Mouse (Mus musculus) gastrocnemius, postnatal 14 days (tissue): ENCODE data around the gene 2310057M21Rik. TPM values are rescaled to one million over a fixed set of nuclear protein-coding genes. Genes with fewer than 3 reads are reported as not detected.

Source experiments
- DNase-seq: peaks from one replicate; pipeline ENCODE4 v3.0.0; 2021; ENCODE audit warnings: mixed read lengths
- intact Hi-C: fragments of 180-260 bp; cut with DNase I; formaldehyde crosslinking; loops from one replicate; pipeline ENCODE4 v1.15.1; 2025; ENCODE audit warnings: low total_unique reads
- total RNA-seq, 2 experiments: library from RNA; stranded (reverse); gene quantifications; 2 replicates each; pipeline ENCODE4 v1.2.3; 2021

Gene 2310057M21Rik
- total RNA-seq, 2 experiments from 2014 or later, result 13.2 to 14.0 TPM

- DNase-seq, result no peak
- intact Hi-C loops, result no loop called here
Observed at GRCm38 (mm10) chr7:131329416-131329815, 33.1 kb downstream of the 2310057M21Rik start, which contains the start of gene Fam24b. Gene Fam24b (minus strand): TSS chr7:131329516.

GRCm38 (mm10) chr7:131327054-131327453, 35.5 kb downstream of the 2310057M21Rik start:
- DNase-seq, result no peak
- intact Hi-C loops, result no loop called here

- intact Hi-C loops, result no loop called here
- DNase-seq, result peak; percentile 13
Observed at GRCm38 (mm10) chr7:131322192-131322591, 40.4 kb downstream of the 2310057M21Rik start, which contains the start of gene Cuzd1. Gene Cuzd1 (minus strand): TSS chr7:131322292.

- no peak for DNase-seq
- intact Hi-C loops, result no loop called here
Observed at GRCm38 (mm10) chr7:131318340-131318739, 44.2 kb downstream of the 2310057M21Rik start.

- no peak for DNase-seq
- intact Hi-C loops, result no loop called here
Observed at GRCm38 (mm10) chr7:131317587-131317986, 45.0 kb downstream of the 2310057M21Rik start.

GRCm38 (mm10) chr7:131314493-131314892, 48.1 kb downstream of the 2310057M21Rik start:
- intact Hi-C loops, result no loop called here

GRCm38 (mm10) chr7:131306733-131307132, 55.8 kb downstream of the 2310057M21Rik start:
- intact Hi-C loops, result no loop called here
- no peak for DNase-seq

More at GRCm38 (mm10) chr7:131314493-131314892, 48.1 kb downstream of the 2310057M21Rik start:
- no peak for DNase-seq

- DNase-seq, result no peak
- intact Hi-C loops, result no loop called here
Observed at GRCm38 (mm10) chr7:131303340-131303739, 59.2 kb downstream of the 2310057M21Rik start.

GRCm38 (mm10) chr7:131297151-131297550, 65.4 kb downstream of the 2310057M21Rik start:
- DNase-seq, result no peak
- intact Hi-C loops, result no loop called here

Other genes starting within 250 kb of the 2310057M21Rik start
- not detected for gene 4933402N03Rik, start 216.4 kb downstream of the 2310057M21Rik start, total RNA-seq
- gene 5430419D17Rik, start 188.4 kb downstream of the 2310057M21Rik start, total RNA-seq, result not detected
- not detected for gene Cuzd1, start 40.5 kb downstream of the 2310057M21Rik start, total RNA-seq
- not detected for gene Fam24b, start 33.2 kb downstream of the 2310057M21Rik start, total RNA-seq
- gene Fam24a, start 28.9 kb downstream of the 2310057M21Rik start, total RNA-seq, result not detected
- gene Pstk, start 8.4 kb upstream of the 2310057M21Rik start, total RNA-seq, result 10 to 100 TPM; 30.7 to 34.8 TPM
- 10 to 100 TPM; 20.1 to 25.2 TPM for gene Ikzf5, start 47.8 kb upstream of the 2310057M21Rik start, total RNA-seq
- 10 to 100 TPM; 79.4 to 89.0 TPM for gene Acadsb, start 47.8 kb upstream of the 2310057M21Rik start, total RNA-seq
- gene Hmx3, start 180.1 kb upstream of the 2310057M21Rik start, total RNA-seq, result not detected
- not detected for gene Hmx2, start 186.0 kb upstream of the 2310057M21Rik start, total RNA-seq
- 10 to 100 TPM; 31.4 to 32.3 TPM for gene Bub3, start 197.5 kb upstream of the 2310057M21Rik start, total RNA-seq